Mouse (Mus musculus) spleen, adult 2 months (tissue): ENCODE results near the gene Chd1l.

Experiments used
- CTCF ChIP-seq: fragments of 200-500 bp; IDR thresholded peaks from 2 replicates; pipeline ENCODE4 v1.5.1; 2011; ENCODE audit warnings: mild to moderate bottlenecking, inconsistent platforms; ENCODE audit not compliant: insufficient read depth, insufficient read length, insufficient replicate concordance; ENCODE audit errors: extremely low read depth
- POLR2A ChIP-seq: fragments of 200-500 bp; IDR thresholded peaks from 2 replicates; pipeline ENCODE4 v1.6.1; 2011; ENCODE audit warnings: low read depth, low read length, inconsistent platforms

- TF ChIP-seq CTCF (no peak), POLR2A (no peak)
Measured at GRCm38 (mm10) chr3:97590699-97591098, 19.3 kb downstream of the Chd1l start.
